Mouse (Mus musculus): ENCODE results near the gene Oxsm. TPM values are rescaled to one million over a fixed set of nuclear protein-coding genes. Genes with fewer than 3 reads are reported as not detected.

Gene Oxsm
- polyA plus RNA-seq (2015; fragmentation: Nextera tagmentation; extraction: Ambion mirVana) = 1.6 and 2.1 TPM in 2 replicates

- Histone ChIP-seq H3K4me1 (peaks cover 9% of the 10 kb centered on the region), H3K9me3 (replicated peaks) (no peaks in the 10 kb centered on the region), H3K4me2 (peak within 1 kb of the TSS; percentile 73), H3K27ac (peak within 1 kb of the TSS; percentile 75), H3K36me3 (ENCODE audit: poor library complexity, severe bottlenecking) (no peaks in the 10 kb centered on the region), H3K9ac (peak within 1 kb of the TSS; percentile 91), H3K27me3 (no peaks in the 10 kb centered on the region), H3K4me3 (peak within 1 kb of the TSS; percentile 73)
- WGBS = under 1% methylated on average over 55 of the region's 65 CpGs
- peak; percentile 99 for ATAC-seq
Measured at GRCm38 (mm10) chr14:16249171-16249874, at the start of gene Oxsm, which contains the start of gene Ngly1. Gene Oxsm, minus strand, starts transcription at chr14:16249808. Gene Ngly1, plus strand, starts transcription at chr14:16249280.

DNA sequence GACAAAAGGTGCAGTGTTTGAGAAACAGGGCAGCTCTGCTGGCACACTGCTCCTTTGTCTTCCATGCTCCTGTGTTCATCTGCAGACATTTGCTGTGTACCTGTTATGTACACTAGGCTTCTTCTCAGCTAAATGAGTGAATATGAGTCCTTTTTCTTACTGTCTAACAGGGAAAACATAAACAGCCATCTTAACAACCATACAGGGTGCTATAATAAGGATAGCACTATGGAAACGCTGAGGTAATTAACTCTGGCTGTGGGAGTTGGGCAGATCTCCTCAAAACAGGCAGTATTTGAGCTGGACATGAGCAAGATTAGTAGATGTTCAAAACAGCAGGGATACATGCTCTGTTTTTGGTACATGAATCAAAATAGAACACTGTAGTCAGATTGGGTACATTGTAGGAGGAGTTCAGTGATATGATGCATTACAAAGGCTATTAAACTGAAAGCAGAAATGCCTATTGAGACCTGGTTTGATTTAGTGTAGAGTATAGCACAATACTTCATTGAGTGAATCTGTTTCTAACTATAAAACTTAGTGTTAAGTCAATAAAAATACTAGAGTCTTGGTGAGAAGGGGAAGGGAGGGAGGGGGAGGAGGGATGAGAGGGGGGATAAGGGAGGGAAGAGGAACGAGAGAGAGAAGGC, 47.3 kb upstream of the Oxsm start:
- Histone ChIP-seq H3K36me3 (ENCODE audit: poor library complexity, severe bottlenecking) (peaks cover 9% of the 10 kb centered on the region; the same call in 1 of the 2 replicates), H3K27ac (no peak overlapping the region), H3K27me3 (no peaks in the 10 kb centered on the region), H3K4me1 (peaks cover 7% of the 10 kb centered on the region; the same call in 1 of the 2 replicates), H3K9me3 (replicated peaks) (no peaks in the 10 kb centered on the region), H3K4me2 (no peak overlapping the region), H3K4me3 (no peak overlapping the region), H3K9ac (no peak overlapping the region)
- 49% methylated on average over 2 of the region's 2 CpGs for WGBS
- ATAC-seq = no peak

DNA sequence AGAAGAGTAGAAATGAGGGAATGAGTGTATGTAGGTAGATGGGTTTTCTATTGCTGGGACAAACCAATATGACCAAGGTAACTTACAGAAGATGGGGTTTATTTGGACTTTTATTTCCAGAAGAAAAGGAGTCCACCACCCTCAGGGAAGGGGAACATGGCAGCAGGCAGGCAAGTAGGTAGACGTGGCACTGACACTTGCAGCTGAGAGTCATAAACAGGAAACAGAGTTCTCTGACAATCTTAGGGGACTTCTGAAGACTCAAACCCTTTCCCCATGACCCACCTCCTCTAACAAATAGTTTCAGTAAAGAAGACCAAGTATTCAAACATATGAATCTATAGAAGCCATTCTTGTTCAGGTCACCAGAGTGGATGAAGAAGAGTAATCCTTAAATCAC, 44.3 kb upstream of the Oxsm start:
- H3K36me3 ChIP-seq (ENCODE audit: poor library complexity, severe bottlenecking) = no peaks in the 10 kb centered on the region
- H3K9ac ChIP-seq = no peak overlapping the region
- H3K4me2 ChIP-seq = no peak overlapping the region
- no peak overlapping the region for H3K4me3 ChIP-seq
- H3K9me3 ChIP-seq (replicated peaks) = no peaks in the 10 kb centered on the region
- no peaks in the 10 kb centered on the region for H3K27me3 ChIP-seq
- H3K4me1 ChIP-seq = peaks cover 7% of the 10 kb centered on the region; the same call in 1 of the 2 replicates
- ATAC-seq = no peak
- H3K27ac ChIP-seq = no peak overlapping the region
- WGBS = 89% methylated on average over 1 of the region's 1 CpGs

DNA sequence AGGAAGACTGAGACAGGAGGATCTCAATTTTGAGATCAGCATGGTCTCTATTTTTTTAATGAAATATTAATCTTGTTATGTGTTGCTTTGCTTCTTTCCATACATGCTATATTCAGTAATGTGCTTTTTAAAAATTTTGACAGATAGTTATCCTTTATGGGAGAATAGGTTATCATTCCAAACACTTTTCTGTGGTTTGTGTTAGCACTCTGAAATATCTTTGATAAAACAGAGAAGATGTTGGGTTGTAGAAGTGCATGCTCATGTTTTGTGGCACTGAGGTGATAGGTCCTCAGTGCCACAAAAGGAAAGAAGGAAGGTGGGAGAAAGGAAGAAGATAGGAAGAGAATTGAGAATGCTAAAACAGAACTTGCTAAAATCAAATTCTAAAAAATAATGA, 43.4 kb upstream of the Oxsm start:
- ATAC-seq = no peak
- Histone ChIP-seq H3K4me2 (no peak overlapping the region), H3K9me3 (replicated peaks) (no peaks in the 10 kb centered on the region), H3K36me3 (ENCODE audit: poor library complexity, severe bottlenecking) (no peaks in the 10 kb centered on the region), H3K27ac (no peak overlapping the region), H3K9ac (no peak overlapping the region), H3K27me3 (no peaks in the 10 kb centered on the region), H3K4me3 (no peak overlapping the region), H3K4me1 (peaks cover 7% of the 10 kb centered on the region; the same call in 1 of the 2 replicates)

- 8% methylated on average over 1 of the region's 1 CpGs for WGBS
- H3K27me3 ChIP-seq = no peaks in the 10 kb centered on the region
- H3K9me3 ChIP-seq (replicated peaks) = no peaks in the 10 kb centered on the region
- no peak for ATAC-seq
- H3K4me1 ChIP-seq = peaks cover 7% of the 10 kb centered on the region; the same call in 1 of the 2 replicates
- H3K36me3 ChIP-seq (ENCODE audit: poor library complexity, severe bottlenecking) = no peaks in the 10 kb centered on the region
- H3K27ac ChIP-seq = no peak overlapping the region
- H3K9ac ChIP-seq = no peak overlapping the region
- no peak overlapping the region for H3K4me2 ChIP-seq
- H3K4me3 ChIP-seq = no peak overlapping the region
Measured at GRCm38 (mm10) chr14:16292371-16292770, 42.8 kb upstream of the Oxsm start.

- Histone ChIP-seq H3K4me2 (no peak overlapping the region), H3K9me3 (replicated peaks) (no peaks in the 10 kb centered on the region), H3K9ac (no peak overlapping the region), H3K27ac (no peak overlapping the region), H3K4me3 (no peak overlapping the region), H3K36me3 (ENCODE audit: poor library complexity, severe bottlenecking) (no peaks in the 10 kb centered on the region), H3K4me1 (peaks cover 6% of the 10 kb centered on the region), H3K27me3 (no peaks in the 10 kb centered on the region)
- 85% methylated on average over 4 of the region's 4 CpGs for WGBS
- no peak for ATAC-seq
Measured at GRCm38 (mm10) chr14:16283966-16284365, 34.4 kb upstream of the Oxsm start.

DNA sequence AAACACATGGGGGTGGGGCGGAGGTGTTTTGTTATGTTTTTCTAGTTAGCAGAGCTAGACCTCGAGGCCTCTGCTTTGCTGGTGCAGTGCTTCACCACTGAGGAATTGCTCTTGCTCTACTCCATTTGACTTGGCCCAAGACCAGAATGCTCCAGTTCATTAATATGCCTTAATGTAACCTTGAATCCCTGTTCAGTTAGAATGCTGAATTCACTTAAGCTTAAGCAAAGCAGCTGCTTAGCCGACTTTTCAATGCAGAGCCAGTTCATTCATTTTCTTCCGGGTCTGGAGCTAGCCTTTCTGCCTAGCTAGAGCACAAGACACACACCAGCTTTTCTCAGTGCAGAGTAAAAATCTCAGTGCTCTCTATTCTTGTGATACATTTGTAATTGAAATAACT, 29.6 kb upstream of the Oxsm start:
- Histone ChIP-seq H3K36me3 (ENCODE audit: poor library complexity, severe bottlenecking) (no peaks in the 10 kb centered on the region), H3K4me3 (no peak overlapping the region), H3K9ac (no peak overlapping the region), H3K27ac (no peak overlapping the region), H3K4me2 (no peak overlapping the region), H3K9me3 (replicated peaks) (no peaks in the 10 kb centered on the region), H3K4me1 (peaks cover 6% of the 10 kb centered on the region), H3K27me3 (no peaks in the 10 kb centered on the region)
- 0 out of 2 replicates have a peak, but pooled peaks have one; percentile 65 for ATAC-seq
- 54% methylated on average over 4 of the region's 4 CpGs for WGBS

DNA sequence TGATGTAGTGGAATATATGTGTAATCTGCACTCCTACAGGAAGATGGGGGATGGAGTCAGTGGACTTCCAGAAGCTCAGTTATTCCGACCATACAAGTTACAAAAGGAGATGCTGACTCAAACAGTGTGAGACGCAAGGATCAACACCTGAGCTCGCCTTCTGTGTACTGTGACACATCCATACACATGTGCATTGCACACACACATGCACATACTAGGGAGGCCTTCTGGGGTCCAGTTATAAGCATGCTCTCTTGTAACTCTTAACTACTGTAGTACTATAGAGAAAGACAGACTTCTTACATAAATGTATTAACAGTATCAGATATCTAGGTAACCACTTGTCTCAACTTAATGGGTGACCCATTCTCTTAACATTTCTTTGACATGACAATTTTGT, 24.1 kb upstream of the Oxsm start:
- ATAC-seq = no peak
- no peaks in the 10 kb centered on the region for H3K9me3 ChIP-seq (replicated peaks)
- no peaks in the 10 kb centered on the region for H3K4me1 ChIP-seq
- no peak overlapping the region for H3K27ac ChIP-seq
- H3K27me3 ChIP-seq = no peaks in the 10 kb centered on the region
- 0 out of 2 replicates have a peak, but pooled peaks cover 8% of the 10 kb centered on the region for H3K36me3 ChIP-seq (ENCODE audit: poor library complexity, severe bottlenecking)
- H3K4me3 ChIP-seq = no peak overlapping the region
- no peak overlapping the region for H3K4me2 ChIP-seq
- no peak overlapping the region for H3K9ac ChIP-seq
- WGBS = 88% methylated on average over 3 of the region's 3 CpGs

DNA sequence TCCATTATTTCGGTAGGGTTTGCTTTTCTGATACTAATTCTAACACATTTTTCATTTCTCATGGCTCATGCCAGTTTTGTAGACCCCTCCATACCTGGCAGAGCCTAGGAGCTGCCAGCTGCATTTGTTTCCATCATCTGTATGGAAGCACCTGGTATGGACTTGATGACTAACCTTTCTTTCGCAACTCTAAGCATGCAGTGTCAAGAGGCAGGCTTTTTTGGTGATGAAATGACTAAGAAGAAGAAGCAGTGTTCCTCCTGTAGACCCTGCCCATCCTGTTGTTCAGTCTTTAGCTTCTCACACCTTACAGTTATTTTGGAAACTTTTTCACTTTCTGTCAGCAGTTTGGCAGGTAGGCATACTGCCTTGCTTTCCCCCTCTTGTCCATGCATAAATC, 20.2 kb upstream of the Oxsm start:
- Histone ChIP-seq H3K27me3 (no peaks in the 10 kb centered on the region), H3K4me2 (no peak overlapping the region), H3K27ac (no peak overlapping the region), H3K9ac (no peak overlapping the region), H3K4me1 (no peaks in the 10 kb centered on the region), H3K4me3 (no peak overlapping the region), H3K9me3 (replicated peaks) (no peaks in the 10 kb centered on the region), H3K36me3 (ENCODE audit: poor library complexity, severe bottlenecking) (0 out of 2 replicates have a peak, but pooled peaks cover 8% of the 10 kb centered on the region)
- no peak for ATAC-seq
- WGBS = 97% methylated on average over 2 of the region's 2 CpGs

- Histone ChIP-seq H3K27ac (no peak overlapping the region), H3K9ac (no peak overlapping the region), H3K9me3 (replicated peaks) (no peaks in the 10 kb centered on the region), H3K4me3 (no peak overlapping the region), H3K36me3 (ENCODE audit: poor library complexity, severe bottlenecking) (0 out of 2 replicates have a peak, but pooled peaks cover 5% of the 10 kb centered on the region), H3K4me1 (no peaks in the 10 kb centered on the region), H3K27me3 (no peaks in the 10 kb centered on the region), H3K4me2 (no peak overlapping the region)
- 93% methylated on average over 5 of the region's 5 CpGs for WGBS
- no peak for ATAC-seq
Measured at GRCm38 (mm10) chr14:16267028-16267427, 17.4 kb upstream of the Oxsm start.

- H3K9ac ChIP-seq = no peak overlapping the region
- H3K9me3 ChIP-seq (replicated peaks) = no peaks in the 10 kb centered on the region
- H3K4me1 ChIP-seq = no peaks in the 10 kb centered on the region
- H3K4me2 ChIP-seq = no peak overlapping the region
- no peak for ATAC-seq
- WGBS = 90% methylated on average over 3 of the region's 3 CpGs
- H3K27ac ChIP-seq = no peak overlapping the region
- peaks cover 17% of the 10 kb centered on the region for H3K36me3 ChIP-seq (ENCODE audit: poor library complexity, severe bottlenecking)
- H3K4me3 ChIP-seq = no peak overlapping the region
- no peaks in the 10 kb centered on the region for H3K27me3 ChIP-seq
Measured at GRCm38 (mm10) chr14:16261869-16262268, 12.3 kb upstream of the Oxsm start.

DNA sequence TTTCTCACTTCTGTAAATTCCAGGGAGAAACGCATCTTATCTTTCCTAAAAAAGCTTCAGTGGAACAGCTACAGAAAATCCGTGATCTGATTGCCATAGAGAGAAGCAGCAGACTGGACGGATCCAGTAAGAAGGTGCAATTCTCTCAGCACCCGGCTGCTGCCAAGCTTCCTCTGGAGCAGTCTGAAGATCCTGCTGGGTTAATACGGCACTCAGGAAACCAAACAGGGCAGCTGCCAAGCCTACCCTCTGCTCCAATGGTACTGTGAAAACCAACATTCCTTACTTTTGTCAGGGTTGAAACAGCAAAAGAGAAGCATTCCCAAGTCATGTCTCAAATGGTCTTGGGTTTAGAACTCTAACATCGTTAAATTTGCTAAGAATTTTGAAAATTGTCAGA, 10.9 kb upstream of the Oxsm start:
- Histone ChIP-seq H3K4me3 (no peak overlapping the region), H3K4me2 (no peak overlapping the region), H3K9ac (no peak overlapping the region), H3K27ac (no peak overlapping the region), H3K27me3 (no peaks in the 10 kb centered on the region), H3K9me3 (replicated peaks) (no peaks in the 10 kb centered on the region), H3K4me1 (no peaks in the 10 kb centered on the region), H3K36me3 (ENCODE audit: poor library complexity, severe bottlenecking) (peaks cover 25% of the 10 kb centered on the region)
- ATAC-seq = no peak
- WGBS = 81% methylated on average over 6 of the region's 6 CpGs
